Mouse (Mus musculus): Measurements from ENCODE around the gene Prss16.

Gene Prss16

DNA sequence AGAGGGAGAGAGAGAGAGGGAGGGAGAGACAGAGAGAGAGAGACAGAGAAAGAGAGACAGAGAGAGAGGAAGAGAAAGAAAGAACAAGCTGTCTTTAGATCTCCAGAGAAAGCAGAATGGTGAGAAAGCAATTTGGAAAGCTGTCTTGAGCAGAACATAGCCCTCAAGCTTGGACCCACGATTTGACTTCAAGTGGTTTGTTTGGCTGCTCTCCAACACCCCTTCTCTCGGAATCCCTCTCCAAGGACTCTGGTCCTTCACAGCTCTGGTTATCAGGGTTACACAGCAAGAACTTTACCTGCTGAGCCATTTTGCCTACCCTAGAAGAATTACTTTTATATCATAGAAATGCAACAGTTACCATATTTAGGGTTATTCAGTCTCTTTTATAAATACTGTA lies 39.7 kb downstream of the Prss16 start:
- no peak for DNase-seq

DNA sequence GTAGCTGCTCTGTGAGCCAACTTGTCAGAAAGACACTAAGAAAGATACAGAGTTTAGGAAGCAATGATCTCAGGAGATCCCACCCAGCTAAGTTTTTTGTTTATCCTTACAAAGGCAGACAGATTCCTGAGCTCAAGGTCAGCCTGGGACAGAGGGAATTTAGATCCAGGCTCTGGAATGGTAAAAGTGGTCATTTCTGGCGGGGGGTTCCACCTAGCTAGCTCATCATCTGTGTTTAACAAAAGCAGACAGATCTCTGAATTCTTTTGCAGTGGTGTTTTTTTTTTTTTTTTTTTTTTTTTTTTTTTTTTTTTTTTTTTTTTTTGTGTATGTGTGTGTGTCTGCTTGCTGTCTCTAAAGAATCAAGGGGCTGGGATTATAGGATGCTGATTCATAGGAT lies 40.3 kb downstream of the Prss16 start:
- no peak for DNase-seq
